Mouse (Mus musculus) intestine, embryonic 16.5 days (tissue): ENCODE measurements around the gene Slc38a2. TPM values are rescaled to one million over a fixed set of nuclear protein-coding genes. Genes with fewer than 3 reads are reported as not detected.

Experiments
- ATAC-seq: fragments of 200-750 bp; cut with Nextera tagmentation; 2 replicates; pipeline ENCODE4 v1.8.0; 2017; ENCODE audit warnings: moderate TSS enrichment, moderate library complexity
- H3K27ac ChIP-seq: fragments of 300-500 bp; sonication (generic); 2 replicates; pipeline ENCODE4 v1.5.1; 2014; ENCODE audit warnings: mild to moderate bottlenecking, low read length
- H3K27me3 ChIP-seq: fragments of 300-500 bp; sonication (generic); replicated peaks from 2 replicates; pipeline ENCODE4 v1.6.1; 2014; ENCODE audit warnings: low read length, control low read depth, mixed read lengths; ENCODE audit not compliant: control insufficient read depth, insufficient read depth
- H3K36me3 ChIP-seq: fragments of 300-500 bp; sonication (generic); 2 replicates; pipeline ENCODE4 v1.6.1; 2014; ENCODE audit warnings: low read length, control low read depth; ENCODE audit not compliant: control insufficient read depth, insufficient read depth
- H3K4me1 ChIP-seq: fragments of 300-500 bp; sonication (generic); 2 replicates; pipeline ENCODE4 v1.6.1; 2014; ENCODE audit warnings: low read length, control low read depth, mixed read lengths; ENCODE audit not compliant: control insufficient read depth, insufficient read depth
- H3K4me2 ChIP-seq: fragments of 300-500 bp; sonication (generic); 2 replicates; pipeline ENCODE4 v1.6.1; 2014; ENCODE audit warnings: low read depth, low read length, control low read depth
- H3K4me3 ChIP-seq: fragments of 300-500 bp; sonication (generic); 2 replicates; pipeline ENCODE4 v1.5.1; 2014; ENCODE audit warnings: mild to moderate bottlenecking, low read length
- H3K9ac ChIP-seq: fragments of 300-500 bp; sonication (generic); 2 replicates; pipeline ENCODE4 v1.6.1; 2014; ENCODE audit warnings: low read depth, low read length
- H3K9me3 ChIP-seq: fragments of 300-500 bp; sonication (generic); 2 replicates; pipeline ENCODE4 v1.6.1; 2016; ENCODE audit warnings: low read length, control low read depth; ENCODE audit not compliant: control insufficient read depth
- WGBS: fragments of 180-500 bp; shearing (Covaris S2); extraction: QIAGEN DNeasy Blood & Tissue Kit; methylation state at CpG from one replicate; pipeline ENCODE4 v1.1.7; 2014; 5-methylcytosine and 5-hydroxymethylcytosine counted together
- polyA plus RNA-seq: library from polyadenylated mRNA; unstranded; fragments of >200 nt; fragmentation: Nextera tagmentation; extraction: Ambion mirVana; gene quantifications from 2 replicates; pipeline ENCODE4 v1.2.1, GENCODE M21; 2015

The Slc38a2 gene
- polyA plus RNA-seq, 1 experiment from 2014 or later, result 74.2 TPM

GRCm38 (mm10) chr15:96641821-96642435, 57.6 kb downstream of the Slc38a2 start:
- no peaks in the 10 kb centered on the region for H3K9me3 ChIP-seq
- no peaks in the 10 kb centered on the region for H3K27me3 ChIP-seq
- no peaks in the 10 kb centered on the region for H3K36me3 ChIP-seq
- peak overlapping the region; percentile 81 for H3K4me3 ChIP-seq
- ATAC-seq, result peak; percentile 59
- H3K9ac ChIP-seq, result peak overlapping the region; percentile 96
- peaks cover 22% of the 10 kb centered on the region for H3K4me1 ChIP-seq
- peak overlapping the region; percentile 87 for H3K4me2 ChIP-seq
- peak overlapping the region; percentile 98 for H3K27ac ChIP-seq
- WGBS, result under 1% methylated on average over 31 of the region's 31 CpGs

- H3K4me1 ChIP-seq, result peaks cover 22% of the 10 kb centered on the region
These were observed 58.3 kb downstream of the Slc38a2 start for GRCm38 (mm10) chr15:96641111-96641820.

GRCm38 (mm10) chr15:96640291-96640985, 59.1 kb downstream of the Slc38a2 start:
- 0 out of 2 replicates have a peak, but pooled peaks have one; percentile 5 for ATAC-seq
- WGBS, result 9% methylated on average over 16 of the region's 16 CpGs
- H3K9me3 ChIP-seq, result no peaks in the 10 kb centered on the region
- peaks cover 22% of the 10 kb centered on the region for H3K4me1 ChIP-seq
- H3K4me2 ChIP-seq, result peak overlapping the region; percentile 87
- H3K27me3 ChIP-seq, result no peaks in the 10 kb centered on the region
- peak overlapping the region; percentile 81 for H3K4me3 ChIP-seq
- H3K36me3 ChIP-seq, result peaks cover 2% of the 10 kb centered on the region; the same call in 1 of the 2 replicates
- peak overlapping the region; percentile 93 for H3K27ac ChIP-seq
- H3K9ac ChIP-seq, result peak overlapping the region; percentile 96

More at GRCm38 (mm10) chr15:96641111-96641820, 58.3 kb downstream of the Slc38a2 start:
- ATAC-seq, result peak; percentile 42
- Histone ChIP-seq H3K27me3 (no peaks in the 10 kb centered on the region), H3K4me2 (peak overlapping the region; percentile 87), H3K4me3 (peak overlapping the region; percentile 81), H3K27ac (peak overlapping the region; percentile 93), H3K36me3 (no peaks in the 10 kb centered on the region; the same call in 1 of the 2 replicates), H3K9ac (peak overlapping the region; percentile 96), H3K9me3 (no peaks in the 10 kb centered on the region)
- under 1% methylated on average over 63 of the region's 63 CpGs for WGBS

- Histone ChIP-seq H3K36me3 (peaks cover 2% of the 10 kb centered on the region; the same call in 1 of the 2 replicates), H3K4me1 (peaks cover 22% of the 10 kb centered on the region), H3K9me3 (no peaks in the 10 kb centered on the region), H3K9ac (peak overlapping the region; percentile 96), H3K4me2 (peak overlapping the region; percentile 87), H3K27me3 (no peaks in the 10 kb centered on the region), H3K27ac (peak overlapping the region; percentile 41), H3K4me3 (peak overlapping the region; percentile 81)
- no peak for ATAC-seq
- 48% methylated on average over 8 of the region's 8 CpGs for WGBS
These were observed 59.9 kb downstream of the Slc38a2 start for GRCm38 (mm10) chr15:96639630-96640029.

- H3K27me3 ChIP-seq, result no peaks in the 10 kb centered on the region
- H3K4me1 ChIP-seq, result peaks cover 20% of the 10 kb centered on the region
- 67% methylated on average over 2 of the region's 2 CpGs for WGBS
- H3K27ac ChIP-seq, result no peak overlapping the region
- H3K4me3 ChIP-seq, result peak overlapping the region; percentile 11; the same call in 1 of the 2 replicates
- no peaks in the 10 kb centered on the region for H3K9me3 ChIP-seq
- ATAC-seq, result no peak
- H3K36me3 ChIP-seq, result peaks cover 6% of the 10 kb centered on the region; the same call in 1 of the 2 replicates
- H3K9ac ChIP-seq, result no peak overlapping the region
- H3K4me2 ChIP-seq, result peak overlapping the region; percentile 87
These were observed 60.9 kb downstream of the Slc38a2 start for GRCm38 (mm10) chr15:96638656-96639055.

- no peak; the same call in 1 of the 2 replicates for ATAC-seq
- no peak overlapping the region for H3K27ac ChIP-seq
- no peaks in the 10 kb centered on the region; the same call in 1 of the 2 replicates for H3K9me3 ChIP-seq
- no peak overlapping the region for H3K9ac ChIP-seq
- WGBS, result 46% methylated on average over 10 of the region's 10 CpGs
- H3K36me3 ChIP-seq, result peaks cover 6% of the 10 kb centered on the region; the same call in 1 of the 2 replicates
- H3K4me2 ChIP-seq, result 0 out of 2 replicates have a peak overlapping the region, but pooled peaks have one; percentile 7
- no peak overlapping the region for H3K4me3 ChIP-seq
- H3K27me3 ChIP-seq, result no peaks in the 10 kb centered on the region
- H3K4me1 ChIP-seq, result peaks cover 15% of the 10 kb centered on the region
These were observed 61.4 kb downstream of the Slc38a2 start for GRCm38 (mm10) chr15:96638173-96638572.

Other genes with a start within 250 kb of the Slc38a2 start
- 68.5 and 70.1 TPM in 2 replicates for gene Scaf11, start 238.9 kb downstream of the Slc38a2 start, polyA plus RNA-seq
- gene Slc38a1, start 56.8 kb downstream of the Slc38a2 start, polyA plus RNA-seq, result 111 and 116 TPM in 2 replicates